Mouse (Mus musculus) stomach, embryonic 14.5 days (tissue): ENCODE data around the gene Krtap4-13. TPM values are rescaled to one million over a fixed set of nuclear protein-coding genes. Genes with fewer than 3 reads are reported as not detected.
"Not testable (repeated sequence)": the region's sequence is repeated elsewhere in the genome, so short reads cannot be mapped to it uniquely, and the experiment has no call there.

Source experiments
- ATAC-seq: fragments of 200-750 bp; cut with Nextera tagmentation; 2 replicates; pipeline ENCODE4 v1.8.0; 2017; ENCODE audit warnings: low read depth, moderate TSS enrichment; ENCODE audit not compliant: insufficient number of reproducible peaks, insufficient read depth, low FRiP score
- H3K27ac ChIP-seq: fragments of 300-500 bp; sonication (generic); 2 replicates; pipeline ENCODE4 v1.5.1; 2014; ENCODE audit warnings: mild to moderate bottlenecking, low read length, moderate library complexity, mixed read lengths
- H3K27me3 ChIP-seq: fragments of 300-500 bp; sonication (generic); 2 replicates; pipeline ENCODE4 v1.6.1; 2014; ENCODE audit warnings: low read length, control low read depth, mixed read lengths; ENCODE audit not compliant: control insufficient read depth, insufficient read depth
- H3K36me3 ChIP-seq: fragments of 300-500 bp; sonication (generic); 2 replicates; pipeline ENCODE4 v1.6.1; 2014; ENCODE audit warnings: mild to moderate bottlenecking, control low read depth, low read length, moderate library complexity, mixed read lengths; ENCODE audit not compliant: control insufficient read depth, insufficient read depth
- H3K4me1 ChIP-seq: fragments of 300-500 bp; sonication (generic); 2 replicates; pipeline ENCODE4 v1.6.1; 2014; ENCODE audit warnings: low read length, control low read depth, mixed read lengths; ENCODE audit not compliant: control insufficient read depth, insufficient read depth
- H3K4me2 ChIP-seq: fragments of 300-500 bp; sonication (generic); replicated peaks from 2 replicates; pipeline ENCODE4 v1.6.1; 2014; ENCODE audit warnings: low read depth, low read length, control low read depth
- H3K4me3 ChIP-seq: fragments of 300-500 bp; sonication (generic); 2 replicates; pipeline ENCODE4 v1.5.1; 2014; ENCODE audit warnings: low read depth, low read length, control low read depth
- H3K9ac ChIP-seq: fragments of 300-500 bp; sonication (generic); replicated peaks from 2 replicates; pipeline ENCODE4 v1.6.1; 2014; ENCODE audit warnings: low read depth, mild to moderate bottlenecking, control low read depth, low read length, moderate library complexity, mixed read lengths
- H3K9me3 ChIP-seq: fragments of 300-500 bp; sonication (generic); 2 replicates; pipeline ENCODE4 v1.6.1; 2016; ENCODE audit warnings: low read depth, low read length, control low read depth; ENCODE audit not compliant: control insufficient read depth
- WGBS: fragments of 180-500 bp; shearing (Covaris S2); extraction: QIAGEN DNeasy Blood & Tissue Kit; methylation state at CpG from one replicate; pipeline ENCODE4 v1.1.7; 2014; 5-methylcytosine and 5-hydroxymethylcytosine counted together
- polyA plus RNA-seq: library from polyadenylated mRNA; unstranded; fragments of >200 nt; fragmentation: Nextera tagmentation; extraction: Ambion mirVana; gene quantifications from 2 replicates; pipeline ENCODE4 v1.2.1, GENCODE M21; 2014

The Krtap4-13 gene
- polyA plus RNA-seq, 1 experiment from 2014 or later, result not detected

DNA sequence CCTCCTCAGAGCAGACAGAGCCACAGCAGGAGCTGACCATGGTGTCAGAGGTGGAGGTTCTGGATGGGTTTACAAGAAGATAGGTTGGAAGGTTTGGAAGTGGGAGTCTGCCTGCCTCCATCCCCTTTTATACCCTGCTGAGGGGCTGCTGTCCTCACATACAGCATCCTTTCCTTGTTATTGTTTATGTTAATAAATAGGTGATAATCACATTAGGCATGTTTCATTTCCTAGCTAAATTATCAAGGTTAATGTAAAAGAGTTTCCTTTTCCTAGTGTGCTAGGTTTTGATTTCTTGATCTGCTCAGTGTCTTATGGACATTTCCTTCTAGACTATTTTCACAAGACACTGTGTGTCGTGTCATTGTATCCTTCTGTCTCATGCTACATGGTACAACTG is 5.3 kb downstream of the Krtap4-13 start, which contains the start of gene Gm11554:
Gene Gm11554 (minus strand): TSS at position 101 of the 400 bp plus-strand sequence.
- ATAC-seq, H3K9me3 ChIP-seq, H3K9ac ChIP-seq, H3K4me1 ChIP-seq, H3K36me3 ChIP-seq, H3K4me3 ChIP-seq, H3K27ac ChIP-seq, H3K27me3 ChIP-seq, H3K4me2 ChIP-seq: not testable (repeated sequence)
- no CpG with 5 or more reads among the region's 1 CpGs for WGBS

DNA sequence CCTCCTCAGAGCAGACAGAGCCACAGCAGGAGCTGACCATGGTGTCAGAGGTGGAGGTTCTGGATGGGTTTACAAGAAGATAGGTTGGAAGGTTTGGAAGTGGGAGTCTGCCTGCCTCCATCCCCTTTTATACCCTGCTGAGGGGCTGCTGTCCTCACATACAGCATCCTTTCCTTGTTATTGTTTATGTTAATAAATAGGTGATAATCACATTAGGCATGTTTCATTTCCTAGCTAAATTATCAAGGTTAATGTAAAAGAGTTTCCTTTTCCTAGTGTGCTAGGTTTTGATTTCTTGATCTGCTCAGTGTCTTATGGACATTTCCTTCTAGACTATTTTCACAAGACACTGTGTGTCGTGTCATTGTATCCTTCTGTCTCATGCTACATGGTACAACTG is 10.9 kb downstream of the Krtap4-13 start, which contains the start of gene Gm11569:
Gene Gm11569 (minus strand): TSS at position 101 of the 400 bp plus-strand sequence.
- H3K4me1 ChIP-seq, H3K36me3 ChIP-seq, ATAC-seq, H3K9me3 ChIP-seq, H3K27me3 ChIP-seq, H3K9ac ChIP-seq, H3K4me2 ChIP-seq, H3K4me3 ChIP-seq, H3K27ac ChIP-seq: not testable (repeated sequence)
- no CpG with 5 or more reads among the region's 1 CpGs for WGBS

DNA sequence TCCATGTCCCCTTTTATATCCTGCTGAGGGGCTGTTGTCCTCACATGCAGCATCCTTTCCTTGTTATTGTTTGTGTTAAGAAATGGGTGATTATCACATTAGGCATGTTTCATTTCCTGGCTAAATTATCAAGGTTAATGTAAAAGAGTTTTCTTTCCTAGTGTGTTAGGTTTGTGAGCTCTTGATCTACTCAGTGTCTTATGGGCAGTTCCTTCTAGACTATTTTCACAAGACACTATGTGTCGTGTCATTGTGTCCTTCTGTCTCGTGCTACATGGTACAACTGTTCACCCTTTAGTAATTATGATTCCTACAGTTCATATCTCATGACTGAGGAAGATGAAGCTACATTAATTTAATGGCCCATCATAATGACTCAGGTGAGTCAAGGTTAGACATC is 16.3 kb downstream of the Krtap4-13 start, which contains the start of gene Gm11596:
Gene Gm11596 (minus strand): TSS at position 101 of the 400 bp plus-strand sequence.
- Histone ChIP-seq H3K27ac (no peak within 1 kb of the TSS), H3K4me1 (no peaks in the 10 kb centered on the region), H3K9ac (no peak within 1 kb of the TSS), H3K4me2 (no peak within 1 kb of the TSS), H3K36me3 (no peaks in the 10 kb centered on the region), H3K9me3 (no peaks in the 10 kb centered on the region), H3K4me3 (no peak within 1 kb of the TSS), H3K27me3 (no peaks in the 10 kb centered on the region)
- ATAC-seq, result no peak
- 75% methylated on average over 2 of the region's 2 CpGs for WGBS

DNA sequence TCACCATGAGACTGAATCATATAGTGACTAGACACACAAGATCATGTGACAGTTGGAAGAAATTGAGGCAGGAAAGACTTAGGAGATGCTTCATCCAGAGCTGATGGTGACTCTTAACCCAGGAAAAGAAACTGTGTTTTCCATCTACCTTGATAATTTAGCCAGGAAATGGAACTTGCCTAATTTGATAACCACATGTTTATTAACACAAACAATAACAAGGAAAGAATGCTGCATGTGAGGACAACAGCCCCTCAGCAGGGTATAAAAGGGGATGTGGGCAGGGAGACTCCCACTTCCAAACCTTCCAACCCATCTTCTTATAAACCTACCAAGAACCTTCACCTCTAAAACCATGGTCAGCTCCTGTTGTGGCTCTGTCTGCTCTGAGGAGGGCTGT is 24.8 kb downstream of the Krtap4-13 start, which contains the start of gene Krtap4-9:
Gene Krtap4-9 (plus strand): TSS at position 301 of the 400 bp plus-strand sequence.
- H3K4me3 ChIP-seq, H3K4me1 ChIP-seq, H3K9me3 ChIP-seq, H3K27me3 ChIP-seq, H3K27ac ChIP-seq, H3K4me2 ChIP-seq, H3K9ac ChIP-seq, ATAC-seq, H3K36me3 ChIP-seq: not testable (repeated sequence)

DNA sequence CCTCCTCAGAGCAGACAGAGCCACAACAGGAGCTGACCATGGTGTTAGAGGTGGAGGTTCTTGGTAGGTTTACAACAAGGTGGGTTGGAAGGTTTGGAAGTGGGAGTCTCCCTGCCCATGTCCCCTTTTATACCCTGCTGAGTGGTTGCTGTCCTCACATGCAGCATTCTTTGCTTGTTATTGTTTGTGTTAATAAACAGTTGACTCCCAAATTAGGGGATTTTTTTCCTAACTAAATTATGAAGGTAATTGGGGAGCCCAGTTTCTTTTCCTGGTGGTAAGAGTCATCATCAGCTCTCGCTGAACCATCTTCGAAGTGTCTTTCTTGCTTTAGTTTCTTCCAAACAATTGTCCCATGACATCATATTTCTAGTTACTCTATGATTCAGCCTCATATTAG is 29.1 kb downstream of the Krtap4-13 start, which contains the start of gene Krtap4-8:
Gene Krtap4-8 (minus strand): TSS at position 101 of the 400 bp plus-strand sequence.
- Histone ChIP-seq H3K4me1 (0 out of 2 replicates have a peak, but pooled peaks cover 4% of the 10 kb centered on the region), H3K4me2 (no peak within 1 kb of the TSS), H3K9ac (no peak within 1 kb of the TSS), H3K9me3 (no peaks in the 10 kb centered on the region), H3K27ac (no peak within 1 kb of the TSS), H3K4me3 (no peak within 1 kb of the TSS), H3K27me3 (no peaks in the 10 kb centered on the region), H3K36me3 (no peaks in the 10 kb centered on the region)
- ATAC-seq, result no peak
- WGBS, result 90% methylated on average over 2 of the region's 2 CpGs

DNA sequence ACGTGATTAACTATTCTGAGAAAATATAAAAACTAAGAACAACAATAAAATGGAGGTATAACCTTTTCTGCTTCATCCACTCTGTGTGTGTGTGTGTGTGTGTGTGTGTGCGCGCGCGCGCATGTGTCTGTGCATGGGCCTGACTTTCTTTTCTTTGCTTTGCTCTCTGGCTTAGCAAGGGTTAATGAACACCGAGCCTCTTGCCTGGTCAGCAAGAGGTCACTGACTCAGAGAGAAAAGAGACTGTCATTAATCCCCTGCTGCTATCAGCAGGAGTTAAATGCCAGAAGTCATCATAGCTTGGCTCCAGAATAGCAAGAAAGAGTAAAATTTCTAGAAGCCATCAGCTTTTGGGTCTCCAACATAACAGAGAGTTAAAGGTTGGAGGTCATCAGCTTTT is 31.3 kb downstream of the Krtap4-13 start:
- no peak for ATAC-seq
- Histone ChIP-seq H3K4me1 (0 out of 2 replicates have a peak, but pooled peaks cover 4% of the 10 kb centered on the region), H3K36me3 (no peaks in the 10 kb centered on the region), H3K4me2 (no peak overlapping the region), H3K9me3 (no peaks in the 10 kb centered on the region), H3K4me3 (no peak overlapping the region), H3K9ac (no peak overlapping the region), H3K27ac (no peak overlapping the region), H3K27me3 (no peaks in the 10 kb centered on the region)
- 54% methylated on average over 7 of the region's 7 CpGs for whole genome bisulfite sequencing

DNA sequence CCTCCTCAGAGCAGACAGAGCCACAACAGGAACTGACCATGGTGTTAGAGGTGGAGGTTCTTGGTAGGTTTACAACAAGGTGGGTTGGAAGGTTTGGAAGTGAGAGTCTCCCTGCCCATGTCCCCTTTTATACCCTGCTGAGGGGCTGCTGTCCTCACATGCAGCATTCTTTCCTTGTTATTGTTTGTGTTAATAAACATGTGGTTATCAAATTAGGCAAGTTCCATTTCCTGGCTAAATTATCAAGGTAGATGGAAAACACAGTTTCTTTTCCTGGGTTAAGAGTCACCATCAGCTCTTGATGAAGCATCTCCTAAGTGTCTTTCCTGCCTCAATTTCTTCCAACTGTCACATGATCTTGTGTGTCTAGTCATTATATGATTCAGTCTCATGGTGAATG is 36.9 kb downstream of the Krtap4-13 start, which contains the start of gene Gm11595:
Gene Gm11595 (minus strand): TSS at position 101 of the 400 bp plus-strand sequence.
- not testable (repeated sequence) for H3K36me3 ChIP-seq, H3K27ac ChIP-seq, H3K4me3 ChIP-seq, H3K9me3 ChIP-seq, H3K4me2 ChIP-seq, ATAC-seq, H3K9ac ChIP-seq, H3K27me3 ChIP-seq, H3K4me1 ChIP-seq

DNA sequence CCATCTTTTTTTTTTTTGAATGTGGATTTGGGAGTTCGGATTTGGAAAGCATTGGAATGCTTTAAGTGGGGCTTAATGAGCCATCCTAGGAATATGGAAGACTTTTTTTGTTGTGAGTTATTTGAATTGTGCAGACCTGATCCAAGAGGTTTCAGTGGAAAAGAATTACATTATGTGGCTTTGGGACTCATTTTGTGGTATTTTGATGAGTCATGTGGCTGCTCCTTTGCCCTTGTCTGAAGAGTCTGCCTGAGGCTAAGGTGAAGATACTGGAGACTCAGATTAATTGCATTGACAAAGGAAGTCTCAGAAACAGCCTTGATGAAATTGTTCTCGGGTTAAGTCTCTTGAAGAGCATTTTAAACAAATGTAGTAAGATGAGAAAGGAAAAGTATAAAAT is 41.3 kb downstream of the Krtap4-13 start:
- ATAC-seq, result no peak
- H3K27ac ChIP-seq, result no peak overlapping the region
- H3K9ac ChIP-seq, result no peak overlapping the region
- no peaks in the 10 kb centered on the region for H3K4me1 ChIP-seq
- no peaks in the 10 kb centered on the region for H3K27me3 ChIP-seq
- H3K36me3 ChIP-seq, result no peaks in the 10 kb centered on the region
- no peak overlapping the region for H3K4me2 ChIP-seq
- 66% methylated on average over 2 of the region's 2 CpGs for WGBS
- no peak overlapping the region for H3K4me3 ChIP-seq
- H3K9me3 ChIP-seq, result no peaks in the 10 kb centered on the region
